Mouse (Mus musculus) spleen, adult 2 months (tissue): ENCODE measurements around the gene Unc93b1. TPM values are rescaled to one million over a fixed set of nuclear protein-coding genes. Genes with fewer than 3 reads are reported as not detected.
A peak's percentile ranks its signal among the peaks of the same experiment; 100 is the strongest.

Source experiments
- DNase-seq, 2 experiments: peaks; one replicate each; pipeline versions ENCODE4 v3.0.0 to v3.0.0-alpha.2; 2012 to 2021; ENCODE audit warnings: low spot score in 2 of 2, low read depth in 1 of 2
- H3K27ac ChIP-seq: fragments of 200-500 bp; 2 replicates; pipeline ENCODE4 v1.5.1; 2012; ENCODE audit warnings: low read length, inconsistent platforms; ENCODE audit not compliant: insufficient read depth
- H3K27me3 ChIP-seq: fragments of 200-500 bp; 2 replicates; pipeline ENCODE4 v1.6.1; 2012; ENCODE audit warnings: mild to moderate bottlenecking, moderate library complexity, low read length, inconsistent platforms; ENCODE audit not compliant: control insufficient read depth, insufficient read depth
- H3K36me3 ChIP-seq: fragments of 200-500 bp; 2 replicates; pipeline ENCODE4 v1.6.1; 2012; ENCODE audit warnings: mild to moderate bottlenecking, low read length, inconsistent platforms; ENCODE audit not compliant: control insufficient read depth, insufficient read depth
- H3K4me1 ChIP-seq: fragments of 200-500 bp; 2 replicates; pipeline ENCODE4 v1.6.1; 2011; ENCODE audit warnings: inconsistent platforms; ENCODE audit not compliant: control insufficient read depth, insufficient read depth, insufficient read length
- H3K4me3 ChIP-seq: fragments of 200-500 bp; 2 replicates; pipeline ENCODE4 v1.5.1; 2011; ENCODE audit warnings: mild to moderate bottlenecking, inconsistent platforms; ENCODE audit not compliant: insufficient read depth, insufficient read length; ENCODE audit errors: extremely low read depth
- CTCF ChIP-seq: fragments of 200-500 bp; IDR thresholded peaks from 2 replicates; pipeline ENCODE4 v1.5.1; 2011; ENCODE audit warnings: mild to moderate bottlenecking, inconsistent platforms; ENCODE audit not compliant: insufficient read depth, insufficient read length, insufficient replicate concordance; ENCODE audit errors: extremely low read depth
- POLR2A ChIP-seq: fragments of 200-500 bp; IDR thresholded peaks from 2 replicates; pipeline ENCODE4 v1.6.1; 2011; ENCODE audit warnings: low read depth, low read length, inconsistent platforms
- WGBS: fragments of 180-500 bp; shearing (Covaris S2); methylation state at CpG from one replicate; pipeline ENCODE4 v1.1.7; 2018; 5-methylcytosine and 5-hydroxymethylcytosine counted together
- polyA plus RNA-seq: library from polyadenylated mRNA; depleted of rRNA; stranded (reverse); fragments of >200 nt; gene quantifications from 2 replicates; pipeline ENCODE4 v1.2.3, GENCODE M21; 2012; rRNA removed

Unc93b1 gene
- polyA plus RNA-seq = 753 and 934 TPM in 2 replicates

DNA sequence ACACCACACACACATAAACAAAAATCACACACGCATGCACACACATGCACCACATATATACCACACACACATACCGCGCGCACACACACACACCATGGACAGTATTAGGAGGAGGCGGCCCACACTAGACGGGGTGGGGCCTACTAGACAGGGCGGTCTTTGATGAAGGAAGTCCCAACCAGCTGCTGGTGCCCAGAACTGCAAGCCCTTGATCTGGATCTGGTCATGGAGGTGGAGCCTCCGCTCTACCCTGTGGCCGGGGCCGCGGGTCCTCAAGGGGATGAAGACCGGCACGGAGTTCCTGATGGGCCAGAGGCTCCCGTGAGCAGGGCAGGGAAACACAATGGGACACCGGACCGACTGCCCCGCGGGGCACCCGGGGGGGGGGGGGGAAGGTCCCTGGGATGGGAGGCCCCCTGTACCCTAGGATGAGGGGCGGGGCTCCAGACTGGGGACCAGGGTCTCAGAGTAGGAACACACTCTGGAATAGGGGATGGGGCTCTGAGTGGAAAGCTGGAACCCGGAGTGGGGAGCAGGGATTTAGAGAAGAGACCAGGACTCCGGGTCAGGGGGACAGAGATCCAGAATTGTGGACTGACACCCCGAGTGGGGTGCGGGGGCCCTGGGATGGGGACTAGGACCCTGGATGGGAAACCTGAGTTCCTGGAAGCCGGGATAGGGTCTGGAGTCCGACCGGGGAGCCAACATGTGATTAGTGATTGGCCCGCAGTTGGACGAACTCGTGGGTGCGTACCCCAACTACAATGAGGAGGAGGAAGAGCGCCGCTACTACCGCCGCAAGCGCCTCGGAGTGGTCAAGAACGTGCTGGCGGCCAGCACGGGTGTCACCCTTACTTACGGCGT, at the start of gene Unc93b1:
TSS of gene Unc93b1 (plus strand) at position 155 of the 864 bp plus-strand sequence.
- DNase-seq = peak in 1 of 2 experiments; percentile 80
- Histone ChIP-seq H3K4me3 (peak within 1 kb of the TSS; percentile 96), H3K27me3 (no peaks in the 10 kb centered on the region), H3K36me3 (peaks cover 4% of the 10 kb centered on the region), H3K27ac (peak within 1 kb of the TSS; percentile 98), H3K4me1 (peaks cover 18% of the 10 kb centered on the region; the same call in 1 of the 2 replicates)
- no peak for TF ChIP-seq CTCF
- TF ChIP-seq POLR2A = peak; percentile 90
- WGBS = 2% methylated on average over 41 of the region's 42 CpGs

DNA sequence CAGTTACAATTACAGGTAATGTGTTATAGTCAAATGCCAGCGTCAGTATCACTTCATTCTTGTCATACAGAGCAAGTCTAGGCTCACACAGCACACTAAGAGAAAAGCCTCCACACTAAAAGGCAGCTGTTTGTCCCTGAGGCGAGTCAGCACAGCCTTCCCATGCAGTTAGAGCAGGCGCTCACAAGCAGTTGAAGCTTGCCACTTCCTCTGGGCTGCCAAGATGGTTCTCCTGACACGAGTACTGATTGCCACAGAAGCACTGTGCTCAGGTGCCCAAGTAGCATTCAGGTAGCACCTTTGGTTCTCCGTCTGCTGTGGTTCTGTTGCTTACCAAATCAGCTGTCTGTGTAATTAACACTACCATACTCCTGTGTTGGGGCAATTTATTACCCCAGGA, 45.9 kb upstream of the Unc93b1 start:
- 87% methylated on average over 5 of the region's 5 CpGs for WGBS
- no peak overlapping the region for H3K27ac ChIP-seq
- H3K4me1 ChIP-seq = no peaks in the 10 kb centered on the region
- no peaks in the 10 kb centered on the region for H3K27me3 ChIP-seq
- TF ChIP-seq POLR2A (no peak), CTCF (no peak)
- DNase-seq = no peak
- peaks cover 14% of the 10 kb centered on the region for H3K36me3 ChIP-seq
- H3K4me3 ChIP-seq = no peak overlapping the region

DNA sequence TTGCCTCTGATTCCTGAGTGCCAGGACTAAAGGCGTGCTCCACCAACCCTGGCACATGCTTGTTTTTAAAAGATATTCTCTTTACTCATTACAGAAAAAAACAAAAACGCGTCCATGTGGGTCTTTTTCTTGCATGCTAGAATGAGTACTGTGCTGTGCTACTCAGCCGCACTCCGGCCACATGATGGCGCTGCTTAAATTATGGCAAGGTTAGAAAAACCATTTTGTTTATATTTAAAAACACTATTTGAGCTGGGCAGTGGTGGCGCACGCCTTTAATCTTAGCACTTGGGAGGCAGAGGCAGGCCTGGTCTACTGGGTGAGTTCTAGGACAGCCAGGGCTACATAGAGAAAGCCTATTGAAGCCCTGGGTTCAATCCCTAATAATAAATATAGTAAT, 44.8 kb upstream of the Unc93b1 start:
- Histone ChIP-seq H3K27ac (no peak overlapping the region), H3K4me1 (no peaks in the 10 kb centered on the region), H3K4me3 (no peak overlapping the region), H3K36me3 (peaks cover 17% of the 10 kb centered on the region), H3K27me3 (no peaks in the 10 kb centered on the region)
- DNase-seq = peak in 1 of 2 experiments; percentile 27
- no peak for TF ChIP-seq POLR2A
- peak; percentile 53; the same call in 1 of the 2 replicates for TF ChIP-seq CTCF
- 60% methylated on average over 8 of the region's 8 CpGs for WGBS

DNA sequence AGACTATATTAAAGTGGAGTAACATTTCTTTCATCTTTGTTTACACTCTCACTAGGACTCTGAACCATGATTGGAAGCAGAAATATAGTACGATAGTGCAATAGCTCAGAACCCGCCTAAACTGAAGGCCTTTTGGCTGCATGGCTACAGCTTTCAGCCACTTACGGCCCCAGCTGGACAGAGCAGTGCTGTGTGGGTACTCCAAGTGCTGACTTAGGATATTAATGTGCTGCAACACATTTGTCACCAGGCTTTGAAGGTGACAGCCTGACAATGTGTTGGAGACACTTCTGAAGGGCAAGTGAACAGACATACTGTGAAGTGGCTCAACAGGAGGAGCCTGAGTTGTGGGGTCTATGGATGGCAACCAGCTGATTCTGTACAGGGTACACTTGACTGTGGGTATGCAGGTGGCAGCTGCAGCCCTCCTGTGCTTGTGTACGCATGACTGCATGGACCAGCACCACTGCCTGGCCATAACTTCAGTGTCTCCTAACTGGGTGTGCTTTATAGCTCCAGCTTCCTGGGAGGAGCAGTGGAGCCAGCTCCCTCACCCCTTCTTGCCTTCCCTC, 41.4 kb upstream of the Unc93b1 start:
- Histone ChIP-seq H3K36me3 (peaks cover 42% of the 10 kb centered on the region), H3K27me3 (no peaks in the 10 kb centered on the region), H3K4me3 (no peak overlapping the region), H3K4me1 (peaks cover under 1% of the 10 kb centered on the region; the same call in 1 of the 2 replicates), H3K27ac (no peak overlapping the region)
- no peak for TF ChIP-seq POLR2A
- no peak for TF ChIP-seq CTCF
- no peak for DNase-seq
- WGBS = 91% methylated on average over 4 of the region's 4 CpGs

DNA sequence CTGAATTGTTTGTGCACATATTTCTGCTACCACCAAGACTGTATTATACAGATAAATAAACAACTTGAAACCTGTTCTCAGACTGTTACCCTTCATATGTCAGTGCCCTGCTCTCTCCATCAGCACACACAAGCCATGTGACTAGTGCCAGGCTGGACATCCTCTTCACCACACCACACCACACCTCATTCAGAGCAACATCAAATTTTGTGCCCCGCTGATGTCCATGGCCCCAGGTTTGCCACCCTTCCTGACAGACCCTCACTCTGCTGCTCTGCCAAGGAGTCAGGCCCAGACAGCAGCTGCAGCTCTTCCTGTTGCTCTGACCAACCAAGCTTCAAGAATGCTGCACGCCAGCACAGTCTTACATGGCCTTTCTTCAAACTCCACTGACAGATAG, 40.7 kb upstream of the Unc93b1 start:
- Histone ChIP-seq H3K36me3 (peaks cover 40% of the 10 kb centered on the region), H3K4me1 (peaks cover 3% of the 10 kb centered on the region; the same call in 1 of the 2 replicates), H3K27ac (no peak overlapping the region), H3K4me3 (no peak overlapping the region), H3K27me3 (no peaks in the 10 kb centered on the region)
- DNase-seq = no peak
- TF ChIP-seq POLR2A = no peak
- no peak for TF ChIP-seq CTCF
- 75% methylated on average over 2 of the region's 2 CpGs for WGBS

DNA sequence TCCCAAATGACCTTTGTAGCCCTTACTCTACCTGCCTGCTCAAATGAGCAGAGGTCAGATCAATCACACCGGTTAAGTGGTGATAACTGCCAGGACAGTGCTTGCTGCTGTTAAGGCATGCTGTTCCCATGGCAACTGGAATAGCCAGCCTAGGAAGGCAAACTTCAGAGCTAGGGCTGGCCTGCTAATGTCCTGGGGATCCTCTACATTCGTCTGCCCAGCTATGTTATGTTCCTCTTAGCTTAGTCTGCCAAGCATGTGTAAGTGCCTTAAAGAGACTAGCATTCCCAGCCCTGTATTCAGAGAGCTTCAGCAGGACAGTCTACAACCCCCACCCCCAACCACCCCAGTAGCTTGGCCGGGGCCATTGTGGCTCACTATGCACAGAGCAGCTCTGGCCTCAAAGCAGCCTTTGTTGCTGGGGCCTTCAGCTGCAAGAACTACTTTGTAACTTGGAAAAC, 39.8 kb upstream of the Unc93b1 start:
- TF ChIP-seq POLR2A = no peak
- TF ChIP-seq CTCF = no peak
- H3K36me3 ChIP-seq = peaks cover 43% of the 10 kb centered on the region
- H3K4me1 ChIP-seq = peaks cover 3% of the 10 kb centered on the region; the same call in 1 of the 2 replicates
- WGBS = 93% methylated on average over 3 of the region's 3 CpGs
- H3K4me3 ChIP-seq = no peak overlapping the region
- no peak overlapping the region for H3K27ac ChIP-seq
- H3K27me3 ChIP-seq = no peaks in the 10 kb centered on the region
- DNase-seq = no peak
